Mouse (Mus musculus): ENCODE data around the gene Gna14. TPM values are rescaled to one million over a fixed set of nuclear protein-coding genes. Genes with fewer than 3 reads are reported as not detected.

Gene Gna14
- polyA plus RNA-seq, 1 experiment from 2014 or later = 0.45 TPM

DNA sequence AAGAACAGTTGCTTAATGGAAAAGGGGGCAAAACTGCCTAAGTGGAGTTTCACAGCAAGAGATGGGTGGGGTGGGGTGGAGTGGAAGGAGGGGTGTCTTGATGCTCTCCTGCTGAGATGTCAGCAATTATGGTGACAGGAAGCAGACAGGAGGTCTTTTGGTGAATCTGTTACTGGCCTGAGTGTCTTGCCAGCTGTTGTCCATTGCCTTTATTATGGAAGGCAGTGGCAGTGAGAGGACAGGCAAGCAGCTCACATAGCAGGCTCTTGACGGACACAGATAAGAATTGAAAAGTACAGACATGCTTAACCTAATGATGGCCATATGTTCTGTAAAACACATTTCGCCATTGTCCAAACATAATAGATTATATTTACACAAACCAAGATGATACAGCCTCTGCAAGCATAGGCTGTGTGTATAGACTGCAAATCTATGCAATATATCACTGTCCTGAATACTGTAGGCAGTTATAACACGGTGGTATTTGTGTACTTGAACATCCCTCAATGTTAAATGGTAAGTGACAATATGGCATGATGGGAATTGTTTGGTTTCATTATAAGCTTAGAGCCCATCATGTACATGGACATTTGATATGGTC is 92.8 kb downstream of the Gna14 start:
- 70% methylated on average over 3 of the region's 3 CpGs for WGBS
- Histone ChIP-seq H3K27ac (replicated peaks) (no peak overlapping the region), H3K9me3 (no peaks in the 10 kb centered on the region)

DNA sequence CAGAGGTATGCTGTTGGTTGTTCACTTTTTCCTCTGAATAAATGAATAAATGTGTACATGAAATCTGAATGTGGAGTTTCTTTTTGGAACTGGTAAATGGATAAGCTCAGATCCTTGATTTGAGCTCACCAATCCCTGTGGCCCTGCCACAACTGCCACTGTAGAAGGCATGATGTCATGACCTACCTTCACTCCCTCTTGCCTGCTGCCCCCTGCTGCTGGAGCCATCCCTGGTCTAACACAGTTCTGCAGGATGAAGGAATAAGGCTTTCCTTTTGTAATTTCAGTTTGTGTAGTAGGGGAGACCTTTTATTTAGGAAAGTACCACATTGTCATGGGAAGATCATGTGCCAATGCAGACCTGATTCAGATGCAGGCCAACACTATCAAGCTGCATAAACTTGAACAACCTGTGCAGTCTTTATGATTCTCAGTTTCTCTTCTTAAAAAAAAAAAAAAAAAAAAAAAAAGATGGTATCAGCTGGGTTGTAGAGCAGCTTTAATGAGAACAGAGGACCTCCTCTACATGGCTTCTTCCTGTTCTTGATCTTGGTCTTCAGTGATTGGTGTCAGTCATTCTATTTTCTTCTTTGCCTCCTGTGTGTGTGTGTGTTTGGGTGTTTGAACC is 93.8 kb downstream of the Gna14 start:
- no peak overlapping the region for H3K27ac ChIP-seq (replicated peaks)
- no peaks in the 10 kb centered on the region for H3K9me3 ChIP-seq
- no peaks in the 10 kb centered on the region for H3K27me3 ChIP-seq
- H3K4me1 ChIP-seq (replicated peaks) = no peaks in the 10 kb centered on the region
- H3K4me2 ChIP-seq = no peak overlapping the region
- no peak for ATAC-seq (ENCODE audit: low read depth)
- H3K9ac ChIP-seq = no peak overlapping the region
- no peak overlapping the region for H3K4me3 ChIP-seq
- no peaks in the 10 kb centered on the region for H3K36me3 ChIP-seq

More for the DNA sequence above, 92.8 kb downstream of the Gna14 start:
- H3K9ac ChIP-seq = no peak overlapping the region
- H3K36me3 ChIP-seq = no peaks in the 10 kb centered on the region
- H3K27me3 ChIP-seq = no peaks in the 10 kb centered on the region
- no peaks in the 10 kb centered on the region for H3K4me1 ChIP-seq (replicated peaks)
- no peak for ATAC-seq (ENCODE audit: low read depth)
- H3K4me2 ChIP-seq = no peak overlapping the region
- H3K4me3 ChIP-seq = no peak overlapping the region

DNA sequence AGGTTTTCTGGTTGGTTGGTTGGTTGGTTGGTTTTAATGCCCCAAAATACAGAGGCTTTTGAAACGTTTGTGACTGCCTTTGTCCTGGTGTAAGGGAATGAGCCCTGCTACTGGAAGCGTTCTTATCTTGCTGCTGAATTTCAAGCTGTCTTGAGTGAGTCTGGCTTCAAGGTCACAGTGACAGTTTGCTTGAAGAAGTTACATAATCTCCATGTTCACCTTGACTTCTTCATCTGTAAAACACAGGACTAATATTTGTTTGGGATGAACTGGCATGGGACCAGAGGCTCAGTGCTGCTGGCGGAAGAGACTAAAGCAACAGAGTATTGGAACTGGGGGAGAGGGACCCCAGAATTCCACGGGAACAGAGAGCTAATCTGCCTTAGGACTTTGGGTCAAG is 94.4 kb downstream of the Gna14 start:
- 82% methylated on average over 4 of the region's 4 CpGs for WGBS

GRCm38 (mm10) chr19:16534311-16534710 is 98.7 kb downstream of the Gna14 start:
- H3K27ac ChIP-seq (replicated peaks) = no peak overlapping the region
- 67% methylated on average over 2 of the region's 2 CpGs for WGBS
- H3K4me1 ChIP-seq (replicated peaks) = no peaks in the 10 kb centered on the region
- no peaks in the 10 kb centered on the region for H3K36me3 ChIP-seq
- no peak for ATAC-seq (ENCODE audit: low read depth)
- H3K27me3 ChIP-seq = no peaks in the 10 kb centered on the region
- no peak overlapping the region for H3K9ac ChIP-seq
- no peak overlapping the region for H3K4me3 ChIP-seq
- H3K9me3 ChIP-seq = no peaks in the 10 kb centered on the region
- no peak overlapping the region for H3K4me2 ChIP-seq

More for the DNA sequence above, 94.4 kb downstream of the Gna14 start:
- H3K36me3 ChIP-seq = no peaks in the 10 kb centered on the region
- no peaks in the 10 kb centered on the region for H3K4me1 ChIP-seq (replicated peaks)
- H3K4me3 ChIP-seq = no peak overlapping the region
- H3K27me3 ChIP-seq = no peaks in the 10 kb centered on the region
- H3K4me2 ChIP-seq = no peak overlapping the region
- no peaks in the 10 kb centered on the region for H3K9me3 ChIP-seq
- no peak overlapping the region for H3K9ac ChIP-seq
- H3K27ac ChIP-seq (replicated peaks) = no peak overlapping the region
- no peak for ATAC-seq (ENCODE audit: low read depth)

DNA sequence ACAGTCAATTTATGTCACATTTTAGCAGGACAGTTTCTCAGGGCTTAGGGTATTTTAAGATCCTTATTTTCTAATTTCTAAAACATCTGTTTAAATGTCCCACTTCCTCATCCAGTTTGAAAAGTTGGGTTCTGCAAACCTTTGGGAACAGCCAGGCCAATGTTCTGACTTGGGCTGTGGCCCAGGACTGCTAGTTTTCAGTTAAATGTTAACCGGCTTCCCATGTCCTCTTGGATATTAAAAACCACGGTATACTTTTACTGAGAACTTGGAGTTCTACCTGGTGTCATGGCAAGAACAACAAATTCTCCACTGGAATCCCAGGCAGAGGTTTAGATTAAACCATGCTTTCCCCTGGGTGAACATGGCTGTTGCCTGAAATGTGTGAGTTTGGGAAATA is 102.9 kb downstream of the Gna14 start:
- Histone ChIP-seq H3K4me1 (replicated peaks) (no peaks in the 10 kb centered on the region), H3K36me3 (no peaks in the 10 kb centered on the region), H3K9ac (no peak overlapping the region), H3K4me2 (no peak overlapping the region), H3K27me3 (no peaks in the 10 kb centered on the region), H3K4me3 (no peak overlapping the region), H3K9me3 (no peaks in the 10 kb centered on the region), H3K27ac (replicated peaks) (no peak overlapping the region)
- no peak for ATAC-seq (ENCODE audit: low read depth)
- 93% methylated on average over 2 of the region's 2 CpGs for WGBS

DNA sequence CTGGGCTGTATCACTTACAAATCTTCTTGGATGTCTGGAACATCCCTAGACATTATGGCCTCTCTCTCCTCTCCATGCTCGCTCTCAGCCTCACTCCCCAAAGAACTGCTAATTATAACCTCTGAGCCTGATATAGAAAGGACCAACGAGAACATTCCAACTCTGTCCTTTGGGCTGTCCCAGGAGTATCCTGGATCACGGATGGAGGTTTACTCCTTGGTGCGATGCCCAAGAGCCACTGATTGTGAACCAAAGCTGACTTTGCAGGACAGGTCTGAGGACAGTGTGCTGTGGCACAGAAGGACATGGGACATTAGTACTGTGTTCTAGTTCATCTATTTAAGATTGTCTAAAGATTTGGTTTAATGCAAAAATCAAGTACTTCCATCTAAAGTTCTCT is 108.1 kb downstream of the Gna14 start:
- Histone ChIP-seq H3K36me3 (no peaks in the 10 kb centered on the region), H3K27ac (replicated peaks) (no peak overlapping the region), H3K4me3 (no peak overlapping the region), H3K27me3 (no peaks in the 10 kb centered on the region), H3K4me1 (replicated peaks) (no peaks in the 10 kb centered on the region), H3K9ac (no peak overlapping the region), H3K9me3 (no peaks in the 10 kb centered on the region), H3K4me2 (no peak overlapping the region)
- 81% methylated on average over 4 of the region's 4 CpGs for WGBS
- ATAC-seq (ENCODE audit: low read depth) = no peak

- WGBS = 60% methylated on average over 8 of the region's 8 CpGs
- no peak overlapping the region for H3K4me2 ChIP-seq
- ATAC-seq (ENCODE audit: low read depth) = no peak
- no peaks in the 10 kb centered on the region for H3K27me3 ChIP-seq
- no peaks in the 10 kb centered on the region for H3K4me1 ChIP-seq (replicated peaks)
- no peaks in the 10 kb centered on the region for H3K36me3 ChIP-seq
- H3K9ac ChIP-seq = no peak overlapping the region
- no peak overlapping the region for H3K27ac ChIP-seq (replicated peaks)
- H3K9me3 ChIP-seq = no peaks in the 10 kb centered on the region
- no peak overlapping the region for H3K4me3 ChIP-seq
Observed at GRCm38 (mm10) chr19:16556988-16557387, 121.4 kb downstream of the Gna14 start.

DNA sequence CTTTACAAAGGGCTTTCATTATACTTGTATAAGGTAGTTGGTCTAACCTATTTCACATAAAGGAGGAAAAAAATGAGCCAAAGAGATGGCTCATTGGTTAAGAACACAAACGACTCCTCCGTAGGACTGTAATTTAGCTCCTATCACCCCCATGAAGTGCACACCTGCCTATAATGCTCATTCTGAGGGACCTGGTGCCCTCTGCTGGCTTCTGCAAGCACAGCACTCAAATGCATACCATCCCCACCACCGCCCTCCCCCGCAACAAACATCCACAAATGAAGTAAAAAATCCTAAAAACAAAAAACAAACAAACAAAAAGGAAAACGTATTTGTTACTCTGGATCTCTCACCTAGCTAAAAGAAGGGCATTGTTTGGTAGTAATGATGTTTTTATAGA is 122.4 kb downstream of the Gna14 start:
- Histone ChIP-seq H3K36me3 (no peaks in the 10 kb centered on the region), H3K4me2 (no peak overlapping the region), H3K4me3 (no peak overlapping the region), H3K9me3 (no peaks in the 10 kb centered on the region), H3K9ac (no peak overlapping the region), H3K27me3 (no peaks in the 10 kb centered on the region), H3K4me1 (replicated peaks) (no peaks in the 10 kb centered on the region), H3K27ac (replicated peaks) (no peak overlapping the region)
- ATAC-seq (ENCODE audit: low read depth) = no peak
- WGBS = 72% methylated on average over 5 of the region's 5 CpGs

GRCm38 (mm10) chr19:16558570-16558969 is 123.0 kb downstream of the Gna14 start:
- no peak overlapping the region for H3K9ac ChIP-seq
- no peak for ATAC-seq (ENCODE audit: low read depth)

GRCm38 (mm10) chr19:16559243-16559896 is 123.8 kb downstream of the Gna14 start:
- Histone ChIP-seq H3K9me3 (no peaks in the 10 kb centered on the region), H3K27me3 (no peaks in the 10 kb centered on the region), H3K9ac (no peak overlapping the region), H3K36me3 (no peaks in the 10 kb centered on the region), H3K4me2 (no peak overlapping the region), H3K4me1 (replicated peaks) (no peaks in the 10 kb centered on the region), H3K27ac (replicated peaks) (no peak overlapping the region), H3K4me3 (no peak overlapping the region)
- WGBS = 69% methylated on average over 9 of the region's 9 CpGs
- ATAC-seq (ENCODE audit: low read depth) = no peak

More at GRCm38 (mm10) chr19:16558570-16558969, 123.0 kb downstream of the Gna14 start:
- Histone ChIP-seq H3K9me3 (no peaks in the 10 kb centered on the region), H3K4me3 (no peak overlapping the region), H3K4me2 (no peak overlapping the region), H3K4me1 (replicated peaks) (no peaks in the 10 kb centered on the region), H3K27me3 (no peaks in the 10 kb centered on the region), H3K36me3 (no peaks in the 10 kb centered on the region), H3K27ac (replicated peaks) (no peak overlapping the region)
- 71% methylated on average over 2 of the region's 2 CpGs for WGBS

- Histone ChIP-seq H3K4me1 (replicated peaks) (no peaks in the 10 kb centered on the region), H3K4me2 (no peak overlapping the region), H3K9me3 (no peaks in the 10 kb centered on the region), H3K27me3 (no peaks in the 10 kb centered on the region), H3K9ac (no peak overlapping the region), H3K4me3 (no peak overlapping the region), H3K27ac (replicated peaks) (no peak overlapping the region), H3K36me3 (no peaks in the 10 kb centered on the region)
- no peak for ATAC-seq (ENCODE audit: low read depth)
- WGBS = 85% methylated on average over 6 of the region's 6 CpGs
Observed at GRCm38 (mm10) chr19:16562676-16563075, 127.1 kb downstream of the Gna14 start.

DNA sequence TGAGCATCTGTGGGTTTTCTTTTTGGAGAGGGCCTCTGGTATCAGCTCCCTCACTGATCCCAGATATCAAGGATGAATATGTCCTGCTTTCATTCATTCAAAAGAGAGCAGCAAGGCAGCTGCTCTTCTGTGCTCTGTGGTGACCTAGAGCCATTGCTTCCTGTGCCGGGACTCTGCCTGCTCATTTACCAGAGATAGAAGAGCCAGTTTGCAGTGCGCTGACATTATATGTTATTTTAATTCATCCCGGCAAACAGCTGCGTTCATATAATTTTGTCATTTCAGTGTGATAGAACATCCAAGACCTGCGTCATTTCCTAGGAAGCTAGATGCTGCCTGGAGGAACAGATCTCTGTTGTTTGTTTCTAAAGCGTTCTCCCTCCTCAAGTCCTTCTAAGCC is 141.2 kb downstream of the Gna14 start:
- no peak overlapping the region for H3K4me3 ChIP-seq
- H3K36me3 ChIP-seq = no peaks in the 10 kb centered on the region
- WGBS = 89% methylated on average over 6 of the region's 6 CpGs
- H3K9ac ChIP-seq = no peak overlapping the region
- H3K4me1 ChIP-seq (replicated peaks) = no peaks in the 10 kb centered on the region
- no peak overlapping the region for H3K4me2 ChIP-seq
- 0 out of 2 replicates have a peak, but pooled peaks cover under 1% of the 10 kb centered on the region for H3K9me3 ChIP-seq
- no peak overlapping the region for H3K27ac ChIP-seq (replicated peaks)
- H3K27me3 ChIP-seq = no peaks in the 10 kb centered on the region
- no peak for ATAC-seq (ENCODE audit: low read depth)

All from neural tube, embryonic 13.5 days (tissue).